Mouse (Mus musculus) thymus, adult 2 months (tissue): ENCODE data around the gene Ccdc33.

Source experiments
- CTCF ChIP-seq: fragments of 200-500 bp; IDR thresholded peaks from 2 replicates; pipeline ENCODE4 v1.5.1; 2012; ENCODE audit warnings: mild to moderate bottlenecking, control low read depth, low read length, moderate library complexity, borderline replicate concordance; ENCODE audit not compliant: control insufficient read depth, poor library complexity, insufficient read depth; ENCODE audit errors: extremely low read depth
- POLR2A ChIP-seq: fragments of 200-500 bp; IDR thresholded peaks from 2 replicates; pipeline ENCODE4 v1.6.1; 2012; ENCODE audit warnings: mild to moderate bottlenecking, low read length, control low read depth, moderate library complexity; ENCODE audit not compliant: control insufficient read depth, poor library complexity, insufficient read depth; ENCODE audit errors: extremely low read depth

GRCm38 (mm10) chr9:58165779-58166178 is 47.2 kb upstream of the Ccdc33 start:
- TF ChIP-seq CTCF (no peak), POLR2A (no peak)
